Mouse (Mus musculus): ENCODE data around the gene Thap3. TPM values are rescaled to one million over a fixed set of nuclear protein-coding genes. Genes with fewer than 3 reads are reported as not detected.

Thap3 gene
- total and polyA plus RNA-seq, 3 experiments: 0.82 to 4.2 (median 3.0) TPM

GRCm38 (mm10) chr4:151989110-151989488 lies 302 bp upstream of the Thap3 start:
- peak overlapping the region; percentile 77; the same call in 1 of the 2 replicates for H3K4me3 ChIP-seq (ENCODE audit: low read depth, low read length)
- H3K36me3 ChIP-seq (replicated peaks): peaks cover 32% of the 10 kb centered on the region
- peaks cover 74% of the 10 kb centered on the region for H3K27me3 ChIP-seq (ENCODE audit: insufficient read depth, low read length)
- peaks cover 50% of the 10 kb centered on the region for H3K4me1 ChIP-seq (ENCODE audit: insufficient read depth, low read depth, low read length)
- TF ChIP-seq CTCF (IDR thresholded peaks at IDR 0.05; ENCODE audit: low read depth, low read length): no peak
- no peak for TF ChIP-seq TAL1 (conservative IDR thresholded peaks at IDR 0.05; ENCODE audit: low read depth, low read length)
- no peak for TF ChIP-seq GATA2 (IDR thresholded peaks at IDR 0.05; ENCODE audit: borderline replicate concordance, low read depth, low read length)
- DNase-seq (ENCODE audit: low spot score): no peak
- no peaks in the 10 kb centered on the region for H3K9me3 ChIP-seq (replicated peaks)
- ATAC-seq (ENCODE audit: extremely low read depth, insufficient number of reproducible peaks, low FRiP score, poor library complexity, severe bottlenecking): no peak

- H3K9me3 ChIP-seq (replicated peaks): no peaks in the 10 kb centered on the region
- peaks cover 66% of the 10 kb centered on the region for H3K27me3 ChIP-seq (ENCODE audit: insufficient read depth, low read length)
- DNase-seq (ENCODE audit: low spot score) (no peak), ATAC-seq (ENCODE audit: extremely low read depth, insufficient number of reproducible peaks, low FRiP score, poor library complexity, severe bottlenecking) (no peak)
- peak overlapping the region; percentile 77 for H3K4me3 ChIP-seq (ENCODE audit: low read depth, low read length)
- peaks cover 39% of the 10 kb centered on the region for H3K4me1 ChIP-seq (ENCODE audit: insufficient read depth, low read depth, low read length)
- TF ChIP-seq GATA1 (IDR thresholded peaks at IDR 0.05; ENCODE audit: borderline replicate concordance, low read length) (no peak), GATA2 (IDR thresholded peaks at IDR 0.05; ENCODE audit: borderline replicate concordance, low read depth, low read length) (no peak), CTCF (IDR thresholded peaks at IDR 0.05; ENCODE audit: low read depth, low read length) (no peak), TAL1 (conservative IDR thresholded peaks at IDR 0.05; ENCODE audit: low read depth, low read length) (no peak), POLR2AphosphoS5 (IDR thresholded peaks at IDR 0.05; ENCODE audit: insufficient replicate concordance, low read depth, low read length) (no peak)
- peaks cover 39% of the 10 kb centered on the region for H3K36me3 ChIP-seq (replicated peaks)
Observed at GRCm38 (mm10) chr4:151988014-151988341, 819 bp downstream of the Thap3 start.

GRCm38 (mm10) chr4:151986650-151987049 lies 2.1 kb downstream of the Thap3 start:
- no peak overlapping the region for H3K4me3 ChIP-seq (ENCODE audit: low read depth, low read length)
- ATAC-seq (ENCODE audit: extremely low read depth, insufficient number of reproducible peaks, low FRiP score, poor library complexity, severe bottlenecking) (no peak), DNase-seq (ENCODE audit: low spot score) (no peak)
- no peaks in the 10 kb centered on the region for H3K9me3 ChIP-seq (replicated peaks)
- peaks cover 42% of the 10 kb centered on the region for H3K36me3 ChIP-seq (replicated peaks)
- H3K4me1 ChIP-seq (ENCODE audit: insufficient read depth, low read depth, low read length): peaks cover 34% of the 10 kb centered on the region
- TF ChIP-seq GATA1 (IDR thresholded peaks at IDR 0.05; ENCODE audit: borderline replicate concordance, low read length): no peak
- no peak for TF ChIP-seq POLR2AphosphoS5 (IDR thresholded peaks at IDR 0.05; ENCODE audit: insufficient replicate concordance, low read depth, low read length)
- no peak for TF ChIP-seq CTCF (IDR thresholded peaks at IDR 0.05; ENCODE audit: low read depth, low read length)
- no peak for TF ChIP-seq GATA2 (IDR thresholded peaks at IDR 0.05; ENCODE audit: borderline replicate concordance, low read depth, low read length)
- no peak for TF ChIP-seq TAL1 (conservative IDR thresholded peaks at IDR 0.05; ENCODE audit: low read depth, low read length)
- H3K27me3 ChIP-seq (ENCODE audit: insufficient read depth, low read length): peaks cover 55% of the 10 kb centered on the region

GRCm38 (mm10) chr4:151985886-151986285 lies 2.9 kb downstream of the Thap3 start:
- TF ChIP-seq TAL1 (conservative IDR thresholded peaks at IDR 0.05; ENCODE audit: low read depth, low read length) (no peak), GATA1 (IDR thresholded peaks at IDR 0.05; ENCODE audit: borderline replicate concordance, low read length) (no peak)
- H3K36me3 ChIP-seq (replicated peaks): peaks cover 42% of the 10 kb centered on the region
- H3K4me1 ChIP-seq (ENCODE audit: insufficient read depth, low read depth, low read length): peaks cover 37% of the 10 kb centered on the region
- ATAC-seq (ENCODE audit: extremely low read depth, insufficient number of reproducible peaks, low FRiP score, poor library complexity, severe bottlenecking) (no peak), DNase-seq (ENCODE audit: low spot score) (no peak)
- no peak overlapping the region for H3K4me3 ChIP-seq (ENCODE audit: low read depth, low read length)
- H3K27me3 ChIP-seq (ENCODE audit: insufficient read depth, low read length): peaks cover 47% of the 10 kb centered on the region
- no peaks in the 10 kb centered on the region for H3K9me3 ChIP-seq (replicated peaks)

GRCm38 (mm10) chr4:151983560-151983959 lies 5.2 kb downstream of the Thap3 start:
- peaks cover 28% of the 10 kb centered on the region for H3K27me3 ChIP-seq (ENCODE audit: insufficient read depth, low read length)
- peaks cover 58% of the 10 kb centered on the region for H3K36me3 ChIP-seq (replicated peaks)
- H3K4me1 ChIP-seq (ENCODE audit: insufficient read depth, low read depth, low read length): peaks cover 30% of the 10 kb centered on the region
- no peak for ATAC-seq (ENCODE audit: extremely low read depth, insufficient number of reproducible peaks, low FRiP score, poor library complexity, severe bottlenecking)
- H3K4me3 ChIP-seq (ENCODE audit: low read depth, low read length): no peak overlapping the region
- no peaks in the 10 kb centered on the region for H3K9me3 ChIP-seq (replicated peaks)
- TF ChIP-seq POLR2AphosphoS5 (IDR thresholded peaks at IDR 0.05; ENCODE audit: insufficient replicate concordance, low read depth, low read length): no peak
- DNase-seq (ENCODE audit: low spot score): no peak

GRCm38 (mm10) chr4:151983043-151983442 lies 5.8 kb downstream of the Thap3 start:
- H3K4me3 ChIP-seq (ENCODE audit: low read depth, low read length): no peak overlapping the region
- no peak for ATAC-seq (ENCODE audit: extremely low read depth, insufficient number of reproducible peaks, low FRiP score, poor library complexity, severe bottlenecking)
- TF ChIP-seq CTCF (IDR thresholded peaks at IDR 0.05; ENCODE audit: low read depth, low read length) (no peak), GATA2 (IDR thresholded peaks at IDR 0.05; ENCODE audit: borderline replicate concordance, low read depth, low read length) (no peak), POLR2AphosphoS5 (IDR thresholded peaks at IDR 0.05; ENCODE audit: insufficient replicate concordance, low read depth, low read length) (no peak), GATA1 (IDR thresholded peaks at IDR 0.05; ENCODE audit: borderline replicate concordance, low read length) (no peak), TAL1 (conservative IDR thresholded peaks at IDR 0.05; ENCODE audit: low read depth, low read length) (no peak)
- peaks cover 63% of the 10 kb centered on the region for H3K36me3 ChIP-seq (replicated peaks)
- H3K27me3 ChIP-seq (ENCODE audit: insufficient read depth, low read length): peaks cover 22% of the 10 kb centered on the region
- H3K4me1 ChIP-seq (ENCODE audit: insufficient read depth, low read depth, low read length): peaks cover 28% of the 10 kb centered on the region
- DNase-seq (ENCODE audit: low spot score): no peak
- H3K9me3 ChIP-seq (replicated peaks): no peaks in the 10 kb centered on the region

- H3K36me3 ChIP-seq (replicated peaks): peaks cover 80% of the 10 kb centered on the region
- DNase-seq (ENCODE audit: low spot score) (peak; percentile 73), ATAC-seq (ENCODE audit: extremely low read depth, insufficient number of reproducible peaks, low FRiP score, poor library complexity, severe bottlenecking) (peak; percentile 69)
- TF ChIP-seq GATA2 (IDR thresholded peaks at IDR 0.05; ENCODE audit: borderline replicate concordance, low read depth, low read length) (no peak), CTCF (IDR thresholded peaks at IDR 0.05; ENCODE audit: low read depth, low read length) (peak; percentile 99)
- H3K9me3 ChIP-seq (replicated peaks): no peaks in the 10 kb centered on the region
- peaks cover 24% of the 10 kb centered on the region for H3K4me1 ChIP-seq (ENCODE audit: insufficient read depth, low read depth, low read length)
- H3K4me3 ChIP-seq (ENCODE audit: low read depth, low read length): no peak overlapping the region
- H3K27me3 ChIP-seq (ENCODE audit: insufficient read depth, low read length): peaks cover 11% of the 10 kb centered on the region
Observed at GRCm38 (mm10) chr4:151981363-151981762, 7.4 kb downstream of the Thap3 start.
